Mouse (Mus musculus) liver, embryonic 14.5 days (tissue): ENCODE results near the gene Vps52. TPM values are rescaled to one million over a fixed set of nuclear protein-coding genes. Genes with fewer than 3 reads are reported as not detected.
"Not testable (repeated sequence)": the region's sequence is repeated elsewhere in the genome, so short reads cannot be mapped to it uniquely, and the experiment has no call there.

Experiments
- ATAC-seq: fragments of 200-750 bp; cut with Nextera tagmentation; 2 replicates; pipeline ENCODE4 v1.8.0; 2017; ENCODE audit warnings: moderate number of reproducible peaks, mild to moderate bottlenecking, moderate library complexity; ENCODE audit not compliant: insufficient read depth
- DNase-seq, 3 experiments: peaks; one replicate each; pipeline ENCODE4 v3.0.0-alpha.2; 2012 to 2013; ENCODE audit warnings: low read depth in 3 of 3, low spot score in 3 of 3
- H3K27ac ChIP-seq: fragments of 300-500 bp; sonication (generic); 2 replicates; pipeline ENCODE4 v1.5.1; 2014; ENCODE audit warnings: moderate library complexity, mild to moderate bottlenecking, control low read depth, inconsistent platforms
- H3K27me3 ChIP-seq: fragments of 300-500 bp; sonication (generic); 2 replicates; pipeline ENCODE4 v1.6.1; 2014; ENCODE audit warnings: mild to moderate bottlenecking, low read length, moderate library complexity; ENCODE audit not compliant: control insufficient read depth, insufficient read depth
- H3K36me3 ChIP-seq: fragments of 300-500 bp; sonication (generic); replicated peaks from 2 replicates; pipeline ENCODE4 v1.6.1; 2014; ENCODE audit warnings: low read depth; ENCODE audit not compliant: control insufficient read depth, insufficient read depth
- H3K4me1 ChIP-seq, 2 experiments: fragments of 200-500 bp in 1 of 2; fragments of 300-500 bp in 1 of 2; sonication (generic) in 1 of 2; replicated peaks; 2 replicates each; pipeline ENCODE4 v1.6.1; 2012 to 2014; ENCODE audit warnings: antibody characterized with exemption in 1 of 2, inconsistent platforms in 1 of 2, low read length in 1 of 2; ENCODE audit not compliant: control insufficient read depth in 2 of 2, insufficient read depth in 2 of 2
- H3K4me2 ChIP-seq: fragments of 300-500 bp; sonication (generic); 2 replicates; pipeline ENCODE4 v1.6.1; 2014; ENCODE audit warnings: low read depth, mild to moderate bottlenecking, control low read depth, moderate library complexity
- H3K4me3 ChIP-seq, 2 experiments: fragments of 200-500 bp in 1 of 2; fragments of 300-500 bp in 1 of 2; sonication (generic) in 1 of 2; 2 replicates each; pipeline ENCODE4 v1.5.1; 2012 to 2014; ENCODE audit warnings: low read depth in 2 of 2, low read length in 2 of 2, mild to moderate bottlenecking in 2 of 2, control low read depth in 1 of 2, inconsistent platforms in 1 of 2, moderate library complexity in 1 of 2; ENCODE audit not compliant: insufficient read depth in 1 of 2
- H3K9ac ChIP-seq: fragments of 300-500 bp; sonication (generic); replicated peaks from 2 replicates; pipeline ENCODE4 v1.6.1; 2014; ENCODE audit warnings: mild to moderate bottlenecking, control low read depth, moderate library complexity
- H3K9me3 ChIP-seq: fragments of 300-500 bp; sonication (generic); 2 replicates; pipeline ENCODE4 v1.6.1; 2016; ENCODE audit warnings: low read length, mixed read lengths; ENCODE audit not compliant: control insufficient read depth
- CTCF ChIP-seq: IDR thresholded peaks from 2 replicates; pipeline ENCODE4 v1.5.1; 2016; ENCODE audit warnings: antibody characterized with exemption, low read depth, control low read depth
- EP300 ChIP-seq: IDR thresholded peaks from 2 replicates; pipeline ENCODE4 v1.6.1; 2016; ENCODE audit warnings: antibody characterized with exemption, low read depth
- WGBS: fragments of 180-500 bp; shearing (Covaris S2); extraction: QIAGEN DNeasy Blood & Tissue Kit; methylation state at CpG from one replicate; pipeline ENCODE4 v1.1.7; 2014; ENCODE audit not compliant: insufficient replicate concordance; 5-methylcytosine and 5-hydroxymethylcytosine counted together
- polyA plus RNA-seq, 2 experiments: library from polyadenylated mRNA; depleted of rRNA in 1 of 2; stranded (reverse) in 1 of 2; unstranded in 1 of 2; fragments of >200 nt; fragmentation: Nextera tagmentation in 1 of 2; extraction: Ambion mirVana in 1 of 2; gene quantifications; 2 replicates each; pipeline versions ENCODE4 v1.2.1 to v1.2.3; 2012 to 2014

The Vps52 gene
- polyA plus RNA-seq, 2 experiments = 15.2 to 17.4 TPM

- TF ChIP-seq EP300 (no peak), CTCF (no peak)
- no peak overlapping the region for H3K27ac ChIP-seq
- no peaks in the 10 kb centered on the region for H3K27me3 ChIP-seq
- DNase-seq (no peak), ATAC-seq (no peak)
- H3K36me3 ChIP-seq = peaks cover 16% of the 10 kb centered on the region
- H3K4me1 ChIP-seq = peaks cover 7 to 14% of the 10 kb centered on the region in 2 experiments
- H3K9me3 ChIP-seq = no peaks in the 10 kb centered on the region
- no peak overlapping the region for H3K4me3 ChIP-seq
- H3K4me2 ChIP-seq = no peak overlapping the region
- 76% methylated on average over 22 of the region's 22 CpGs for WGBS
- H3K9ac ChIP-seq = no peak overlapping the region
These were observed 7.3 kb upstream of the Vps52 start for GRCm38 (mm10) chr17:33948090-33948904.

GRCm38 (mm10) chr17:33948905-33949537 is 6.6 kb upstream of the Vps52 start:
- no peak overlapping the region for H3K4me3 ChIP-seq
- ATAC-seq (no peak), DNase-seq (no peak)
- H3K4me1 ChIP-seq = peaks cover 9 to 17% of the 10 kb centered on the region in 2 experiments
- H3K9me3 ChIP-seq = no peaks in the 10 kb centered on the region
- H3K27me3 ChIP-seq = no peaks in the 10 kb centered on the region
- H3K27ac ChIP-seq = no peak overlapping the region
- H3K9ac ChIP-seq = no peak overlapping the region
- H3K4me2 ChIP-seq = no peak overlapping the region
- WGBS = 77% methylated on average over 19 of the region's 19 CpGs
- TF ChIP-seq EP300 = no peak
- no peak for TF ChIP-seq CTCF
- H3K36me3 ChIP-seq = peaks cover 23% of the 10 kb centered on the region

- no peak for TF ChIP-seq EP300
- Histone ChIP-seq H3K27ac (no peak overlapping the region), H3K9me3 (no peaks in the 10 kb centered on the region), H3K27me3 (no peaks in the 10 kb centered on the region), H3K4me2 (peak overlapping the region; percentile 89), H3K9ac (no peak overlapping the region; the same call in 1 of the 2 replicates), H3K36me3 (peaks cover 29% of the 10 kb centered on the region), H3K4me3 (peak overlapping the region in 1 of 2 experiments; percentile 50; a peak in 1 of 4 replicates), H3K4me1 (peaks cover 10 to 17% of the 10 kb centered on the region in 2 experiments)
- ATAC-seq (no peak), DNase-seq (no peak)
- 76% methylated on average over 10 of the region's 10 CpGs for WGBS
These were observed 5.4 kb upstream of the Vps52 start for GRCm38 (mm10) chr17:33950131-33950625.

- Histone ChIP-seq H3K4me2 (peak within 1 kb of the TSS; percentile 89), H3K9ac (peak within 1 kb of the TSS; percentile 60), H3K36me3 (peaks cover 29% of the 10 kb centered on the region), H3K4me1 (peaks cover 10 to 17% of the 10 kb centered on the region in 2 experiments), H3K27me3 (no peaks in the 10 kb centered on the region), H3K27ac (peak within 1 kb of the TSS; percentile 46), H3K4me3 (peak within 1 kb of the TSS; percentile 36 to 50), H3K9me3 (no peaks in the 10 kb centered on the region)
- ATAC-seq (peak; percentile 71), DNase-seq (peak; percentile 71 to 82 (median 71))
- peak; percentile 32 for TF ChIP-seq EP300
- peak; percentile 24; the same call in 1 of the 2 replicates for TF ChIP-seq CTCF
- under 1% methylated on average over 45 of the region's 45 CpGs for WGBS
These were observed 4.3 kb upstream of the Vps52 start, which contains the start of gene B3galt4 for GRCm38 (mm10) chr17:33951021-33951946. TSS of gene B3galt4 (minus strand) at chr17:33951488.

- not testable (repeated sequence) for H3K27me3 ChIP-seq, DNase-seq, ATAC-seq, H3K9me3 ChIP-seq
- 58% methylated on average over 13 of the region's 13 CpGs for WGBS
- H3K4me3 ChIP-seq = peak overlapping the region; percentile 1 to 50; a peak in 3 of 4 replicates
- H3K4me2 ChIP-seq = peak overlapping the region; percentile 89
- peaks cover 17 to 20% of the 10 kb centered on the region in 2 experiments for H3K4me1 ChIP-seq
- peak overlapping the region; percentile 46 for H3K27ac ChIP-seq
- peaks cover 29% of the 10 kb centered on the region for H3K36me3 ChIP-seq
- H3K9ac ChIP-seq = 0 out of 2 replicates have a peak overlapping the region, but pooled peaks have one; percentile 28
These were observed 3.6 kb upstream of the Vps52 start for GRCm38 (mm10) chr17:33952015-33952414.
